Mouse (Mus musculus) limb, embryonic 13.5 days (tissue): ENCODE results near the gene S100a10. TPM values are rescaled to one million over a fixed set of nuclear protein-coding genes. Genes with fewer than 3 reads are reported as not detected.
"Not testable (repeated sequence)": the region's sequence is repeated elsewhere in the genome, so short reads cannot be mapped to it uniquely, and the experiment has no call there.

Experiments
- ATAC-seq: fragments of 200-750 bp; cut with Nextera tagmentation; 2 replicates; pipeline ENCODE4 v1.8.0; 2017; ENCODE audit warnings: low read depth, moderate number of reproducible peaks, moderate TSS enrichment; ENCODE audit not compliant: low FRiP score
- H3K27ac ChIP-seq: fragments of 300-500 bp; sonication (generic); 2 replicates; pipeline ENCODE4 v1.5.1; 2015; ENCODE audit warnings: inconsistent platforms, mild to moderate bottlenecking, moderate library complexity
- H3K27me3 ChIP-seq: fragments of 300-500 bp; sonication (generic); 2 replicates; pipeline ENCODE4 v1.6.1; 2015; ENCODE audit warnings: mild to moderate bottlenecking, inconsistent platforms
- H3K36me3 ChIP-seq: fragments of 300-500 bp; sonication (generic); 2 replicates; pipeline ENCODE4 v1.6.1; 2015; ENCODE audit warnings: inconsistent platforms, mild to moderate bottlenecking, moderate library complexity
- H3K4me1 ChIP-seq: fragments of 300-500 bp; sonication (generic); 2 replicates; pipeline ENCODE4 v1.6.1; 2015; ENCODE audit warnings: inconsistent platforms
- H3K4me2 ChIP-seq: fragments of 300-500 bp; sonication (generic); replicated peaks from 2 replicates; pipeline ENCODE4 v1.6.1; 2015; ENCODE audit warnings: inconsistent platforms, mild to moderate bottlenecking, moderate library complexity
- H3K4me3 ChIP-seq: fragments of 300-500 bp; sonication (generic); 2 replicates; pipeline ENCODE4 v1.5.1; 2015; ENCODE audit warnings: moderate library complexity, mild to moderate bottlenecking, inconsistent platforms
- H3K9ac ChIP-seq: fragments of 300-500 bp; sonication (generic); 2 replicates; pipeline ENCODE4 v1.6.1; 2015; ENCODE audit warnings: mild to moderate bottlenecking, inconsistent platforms
- H3K9me3 ChIP-seq: fragments of 300-500 bp; sonication (generic); 2 replicates; pipeline ENCODE4 v1.6.1; 2016; ENCODE audit warnings: inconsistent platforms
- WGBS: fragments of 180-500 bp; shearing (Covaris S2); methylation state at CpG from one replicate; pipeline ENCODE4 v1.1.7; 2015; 5-methylcytosine and 5-hydroxymethylcytosine counted together
- polyA plus RNA-seq: library from polyadenylated mRNA; unstranded; fragments of >200 nt; fragmentation: Nextera tagmentation; extraction: Ambion mirVana; gene quantifications from 2 replicates; pipeline ENCODE4 v1.2.1, GENCODE M21; 2015

S100a10 gene
- polyA plus RNA-seq, 1 experiment from 2014 or later: 367 TPM

DNA sequence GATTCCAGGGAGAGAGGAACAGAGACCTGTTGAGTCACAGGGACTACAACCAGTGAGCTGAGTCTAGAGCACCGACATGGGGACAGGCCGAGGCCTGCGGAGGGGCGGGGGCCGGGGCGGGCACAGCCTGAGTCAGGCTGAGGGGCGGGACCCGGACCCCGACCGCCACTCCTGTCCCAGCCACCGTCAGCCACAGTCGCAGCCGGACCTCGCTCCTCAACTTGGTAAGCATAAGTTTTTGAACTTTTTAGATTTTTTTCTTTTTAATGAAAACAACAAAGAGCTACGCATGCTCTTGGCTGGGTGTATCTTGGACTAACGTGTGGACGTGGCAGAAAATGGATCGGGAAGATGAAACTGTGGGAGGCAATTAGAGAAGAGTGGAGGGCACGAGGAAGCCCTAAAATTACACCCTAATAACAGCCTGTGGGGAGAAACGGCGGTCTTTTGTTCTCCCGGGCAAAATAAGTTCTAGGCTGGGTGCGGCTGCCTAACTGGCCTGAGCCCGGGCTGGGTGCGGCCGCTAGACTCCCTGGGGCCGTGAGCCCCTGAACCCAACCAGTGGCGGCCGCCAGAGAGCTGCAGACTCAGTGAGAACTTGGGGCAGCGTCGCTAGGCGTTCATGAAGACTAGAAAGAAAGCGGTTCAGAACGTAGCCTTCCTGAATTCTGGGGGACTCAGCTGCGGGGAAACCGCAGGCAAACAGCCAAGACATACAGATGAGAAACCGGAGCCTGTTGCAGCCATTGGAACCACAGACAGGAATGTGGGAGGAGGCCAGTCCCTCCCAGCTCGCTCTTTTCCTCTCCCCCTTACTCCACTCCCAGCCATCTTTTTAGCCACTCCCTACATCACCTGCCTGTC lies 34.3 kb upstream of the S100a10 start, which contains the start of gene S100a11:
Gene S100a11, plus strand, starts transcription at position 159 of the 864 bp plus-strand sequence.
- H3K4me1 ChIP-seq: peaks cover 9% of the 10 kb centered on the region
- ATAC-seq: peak; percentile 96
- peak within 1 kb of the TSS; percentile 94 for H3K27ac ChIP-seq
- under 1% methylated on average over 38 of the region's 38 CpGs for WGBS
- peak within 1 kb of the TSS; percentile 84 for H3K9ac ChIP-seq
- H3K4me2 ChIP-seq: peak within 1 kb of the TSS; percentile 67
- peak within 1 kb of the TSS; percentile 73 for H3K4me3 ChIP-seq
- H3K9me3 ChIP-seq: no peaks in the 10 kb centered on the region
- H3K36me3 ChIP-seq: peaks cover 15% of the 10 kb centered on the region
- H3K27me3 ChIP-seq: no peaks in the 10 kb centered on the region

DNA sequence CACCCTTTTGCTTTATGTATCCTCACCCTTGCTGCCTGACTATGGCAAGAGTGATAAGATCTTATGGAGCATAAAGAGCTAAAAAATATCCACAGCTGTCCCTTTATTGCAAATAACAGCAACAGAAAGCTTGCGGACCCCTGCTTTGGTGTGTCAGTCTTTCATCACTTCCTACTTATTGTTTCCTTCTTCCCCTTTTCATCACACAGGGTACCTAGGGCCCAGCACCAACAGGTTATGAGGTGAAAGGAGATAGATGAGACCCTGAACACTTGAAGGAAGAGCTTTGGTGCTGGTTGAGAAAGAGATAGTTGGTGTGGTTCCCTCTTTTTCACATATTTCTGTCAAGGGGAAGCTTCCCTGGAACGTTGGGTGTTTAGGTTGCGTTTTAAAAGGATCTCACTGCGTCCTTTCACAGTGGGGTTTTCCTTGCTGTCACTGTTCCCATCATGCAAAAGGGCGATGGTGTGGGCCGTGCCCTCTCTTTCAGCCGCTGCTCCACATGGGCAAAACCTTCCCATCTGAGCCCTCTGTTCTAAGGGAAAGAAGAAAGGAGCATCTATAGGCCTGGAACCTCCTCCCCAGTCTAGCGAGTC lies 33.3 kb upstream of the S100a10 start:
- H3K4me1 ChIP-seq: peaks cover 9% of the 10 kb centered on the region
- ATAC-seq: no peak
- H3K4me3 ChIP-seq: peak overlapping the region; percentile 73
- WGBS: 88% methylated on average over 8 of the region's 8 CpGs
- peak overlapping the region; percentile 94; the same call in 1 of the 2 replicates for H3K27ac ChIP-seq
- H3K27me3 ChIP-seq: no peaks in the 10 kb centered on the region
- peaks cover 25% of the 10 kb centered on the region for H3K36me3 ChIP-seq
- H3K9ac ChIP-seq: peak overlapping the region; percentile 84; the same call in 1 of the 2 replicates
- H3K9me3 ChIP-seq: no peaks in the 10 kb centered on the region
- peak overlapping the region; percentile 67 for H3K4me2 ChIP-seq

DNA sequence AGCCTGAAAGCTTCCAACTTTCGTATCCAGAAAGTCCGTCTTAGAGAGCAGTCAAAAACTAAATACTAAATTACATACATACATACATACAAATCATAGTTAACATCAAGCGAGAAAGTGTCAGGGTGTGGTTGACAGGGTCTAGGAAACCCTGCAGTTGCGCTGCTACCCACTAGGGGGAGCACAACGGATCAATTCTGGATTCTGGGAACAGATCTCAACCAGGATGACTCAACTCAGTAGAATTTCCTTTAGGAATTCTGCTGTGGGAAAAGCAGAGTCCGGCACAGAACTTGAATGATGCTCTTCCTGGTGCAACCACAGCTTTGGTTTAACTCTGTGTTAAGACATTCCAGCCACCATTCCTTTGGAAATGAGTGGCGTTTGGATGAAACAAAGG lies 32.3 kb upstream of the S100a10 start:
- no peaks in the 10 kb centered on the region for H3K27me3 ChIP-seq
- 0 out of 2 replicates have a peak overlapping the region, but pooled peaks have one; percentile 20 for H3K4me2 ChIP-seq
- no peak overlapping the region for H3K4me3 ChIP-seq
- 45% methylated on average over 7 of the region's 7 CpGs for WGBS
- H3K9ac ChIP-seq: no peak overlapping the region
- H3K36me3 ChIP-seq: peaks cover 34% of the 10 kb centered on the region
- peaks cover 9% of the 10 kb centered on the region for H3K4me1 ChIP-seq
- no peak overlapping the region for H3K27ac ChIP-seq
- no peak for ATAC-seq
- H3K9me3 ChIP-seq: no peaks in the 10 kb centered on the region

DNA sequence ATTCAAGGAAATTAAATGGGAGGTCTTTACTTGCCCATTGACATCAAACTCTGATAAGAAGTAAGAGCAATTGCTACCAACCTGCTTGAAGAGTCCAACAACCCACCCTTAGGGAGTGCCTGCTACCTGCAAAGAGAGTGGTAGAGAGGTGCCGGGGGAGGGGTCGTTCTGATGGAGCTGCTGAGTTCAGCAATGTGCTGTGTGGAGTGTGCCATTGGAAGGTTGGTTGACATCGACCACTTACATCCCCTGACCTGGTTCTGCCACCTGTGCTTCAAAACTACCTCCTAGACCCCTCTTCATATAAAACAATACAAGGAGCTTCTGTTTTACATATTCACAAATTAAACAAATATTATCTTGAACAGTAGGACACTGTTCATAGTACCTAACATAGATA lies 27.6 kb upstream of the S100a10 start:
- Histone ChIP-seq H3K4me3 (no peak overlapping the region), H3K9ac (no peak overlapping the region), H3K27ac (no peak overlapping the region), H3K9me3 (no peaks in the 10 kb centered on the region), H3K4me1 (no peaks in the 10 kb centered on the region), H3K4me2 (no peak overlapping the region), H3K36me3 (peaks cover 34% of the 10 kb centered on the region), H3K27me3 (no peaks in the 10 kb centered on the region)
- no peak for ATAC-seq
- 86% methylated on average over 3 of the region's 3 CpGs for WGBS

DNA sequence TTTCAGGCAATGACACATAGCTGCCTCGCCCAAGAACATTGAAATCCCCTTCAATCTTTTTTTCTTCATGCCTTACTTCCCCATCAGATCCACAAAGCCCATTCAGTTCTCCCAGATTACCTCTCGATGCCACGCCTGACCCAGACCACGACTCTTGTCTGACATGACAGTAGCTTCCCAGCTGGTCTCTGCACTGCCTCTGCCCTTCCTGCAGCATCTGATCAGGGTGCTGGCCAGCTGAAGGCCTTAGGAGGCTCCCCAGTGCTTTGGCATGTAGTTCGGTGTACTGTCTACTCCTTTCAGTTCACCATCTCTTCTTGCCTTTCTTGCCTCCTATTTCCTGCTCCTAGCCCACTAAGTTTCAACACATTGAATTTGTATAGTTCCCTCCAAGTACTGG lies 26.1 kb upstream of the S100a10 start:
- Histone ChIP-seq H3K4me3 (no peak overlapping the region), H3K27ac (no peak overlapping the region), H3K27me3 (no peaks in the 10 kb centered on the region), H3K4me2 (no peak overlapping the region), H3K4me1 (no peaks in the 10 kb centered on the region), H3K36me3 (peaks cover 34% of the 10 kb centered on the region), H3K9me3 (no peaks in the 10 kb centered on the region; the same call in 1 of the 2 replicates), H3K9ac (no peak overlapping the region)
- ATAC-seq: no peak
- 84% methylated on average over 5 of the region's 5 CpGs for WGBS

DNA sequence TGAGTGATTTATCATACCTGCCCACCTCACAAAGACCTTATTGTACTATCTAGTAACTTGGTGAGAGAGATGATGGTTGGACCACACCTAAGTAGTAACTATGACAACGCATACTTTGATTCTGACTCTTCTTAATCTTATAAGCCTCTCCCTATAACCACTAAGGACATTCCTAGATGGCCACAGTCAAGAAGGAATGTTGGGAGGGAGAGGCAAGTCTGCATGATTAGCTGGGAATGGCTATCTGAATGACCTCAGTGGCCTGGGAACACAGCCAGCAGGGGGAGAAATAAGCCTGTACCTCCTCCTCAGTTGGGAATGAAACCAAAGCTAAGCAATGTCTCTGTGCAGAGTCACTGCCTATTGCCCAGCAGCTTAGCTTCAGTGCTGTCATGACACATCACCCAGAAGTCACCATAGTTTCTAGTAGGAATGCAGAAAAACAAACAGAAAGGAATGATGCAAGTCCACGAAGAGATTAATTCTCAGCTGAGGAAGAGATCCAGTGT lies 17.8 kb upstream of the S100a10 start:
- H3K36me3 ChIP-seq: no peaks in the 10 kb centered on the region
- no peaks in the 10 kb centered on the region for H3K4me1 ChIP-seq
- no peaks in the 10 kb centered on the region; the same call in 1 of the 2 replicates for H3K9me3 ChIP-seq
- ATAC-seq: no peak
- no peak overlapping the region for H3K4me3 ChIP-seq
- no peak overlapping the region for H3K4me2 ChIP-seq
- H3K27ac ChIP-seq: no peak overlapping the region
- H3K9ac ChIP-seq: no peak overlapping the region
- no peaks in the 10 kb centered on the region for H3K27me3 ChIP-seq
- WGBS: 71% methylated on average over 2 of the region's 2 CpGs

DNA sequence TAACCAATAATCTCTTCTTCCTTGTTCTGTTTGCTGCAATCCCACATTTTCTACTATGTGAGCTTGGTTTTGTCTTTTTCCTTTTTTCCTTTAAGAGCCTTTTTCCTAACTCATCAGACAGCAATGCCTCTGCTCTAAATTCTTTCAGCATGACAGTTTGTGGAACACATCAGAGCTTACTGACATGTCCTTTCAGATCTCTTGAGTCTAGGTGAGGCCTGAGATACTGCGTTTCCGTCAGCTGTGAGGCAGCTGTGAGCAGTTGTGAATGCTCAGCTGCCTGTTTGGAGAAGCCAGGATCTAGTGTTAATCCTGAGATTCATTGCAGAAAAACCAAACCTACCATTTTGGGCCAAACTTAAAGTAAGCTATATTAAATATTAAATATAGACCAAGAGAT lies 16.4 kb upstream of the S100a10 start:
- 53% methylated on average over 2 of the region's 2 CpGs for WGBS
- Histone ChIP-seq H3K9ac (no peak overlapping the region), H3K27ac (no peak overlapping the region), H3K9me3 (no peaks in the 10 kb centered on the region), H3K4me3 (no peak overlapping the region), H3K4me2 (no peak overlapping the region), H3K27me3 (no peaks in the 10 kb centered on the region), H3K36me3 (no peaks in the 10 kb centered on the region), H3K4me1 (no peaks in the 10 kb centered on the region)
- no peak for ATAC-seq

DNA sequence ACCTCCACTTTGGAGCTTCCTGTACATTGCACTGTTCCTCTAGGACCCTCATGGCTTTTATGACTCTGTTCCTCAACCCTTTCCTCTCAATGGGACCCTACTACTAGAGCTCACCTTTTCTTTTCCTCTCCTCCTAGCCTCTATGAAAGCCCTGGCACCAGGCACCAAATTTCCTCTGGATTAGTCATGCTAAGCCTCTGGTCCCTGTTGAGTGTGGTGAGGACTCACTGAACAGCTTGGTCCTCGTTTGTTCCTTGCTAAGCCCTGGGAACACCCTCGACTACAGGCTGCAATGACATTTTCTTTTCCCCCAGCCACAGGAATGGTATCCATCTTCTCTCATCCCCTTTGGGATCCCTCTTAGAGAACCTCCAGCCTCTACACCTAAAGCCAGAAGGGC lies 13.4 kb upstream of the S100a10 start:
- ATAC-seq: no peak
- Histone ChIP-seq H3K9ac (no peak overlapping the region), H3K4me1 (no peaks in the 10 kb centered on the region), H3K4me2 (no peak overlapping the region), H3K4me3 (no peak overlapping the region), H3K27me3 (no peaks in the 10 kb centered on the region), H3K9me3 (no peaks in the 10 kb centered on the region), H3K36me3 (no peaks in the 10 kb centered on the region), H3K27ac (no peak overlapping the region)
- 70% methylated on average over 2 of the region's 2 CpGs for WGBS

DNA sequence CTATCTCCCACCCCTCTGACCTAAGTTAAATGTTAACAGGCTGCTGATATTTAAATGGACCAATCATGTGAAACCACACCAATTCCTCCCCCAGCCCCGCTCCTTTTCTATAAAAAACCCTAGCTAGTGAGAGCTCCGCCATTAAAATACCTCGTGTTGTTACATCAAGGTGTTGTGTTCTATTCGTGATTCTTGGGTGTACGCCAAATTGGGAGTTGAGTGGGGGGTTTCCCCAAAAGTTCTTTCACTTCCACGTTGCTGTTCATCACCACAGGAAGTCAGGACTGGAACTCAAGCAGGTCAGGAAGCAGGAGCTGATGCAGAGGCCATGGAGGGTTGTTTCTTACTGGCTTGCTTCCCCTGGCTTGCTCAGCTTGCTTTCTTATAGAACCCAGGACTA lies 10.7 kb upstream of the S100a10 start:
- not testable (repeated sequence) for H3K4me1 ChIP-seq, H3K9me3 ChIP-seq, ATAC-seq, H3K4me2 ChIP-seq, H3K36me3 ChIP-seq, H3K27me3 ChIP-seq, H3K4me3 ChIP-seq, H3K9ac ChIP-seq, H3K27ac ChIP-seq
- 73% methylated on average over 6 of the region's 6 CpGs for WGBS

DNA sequence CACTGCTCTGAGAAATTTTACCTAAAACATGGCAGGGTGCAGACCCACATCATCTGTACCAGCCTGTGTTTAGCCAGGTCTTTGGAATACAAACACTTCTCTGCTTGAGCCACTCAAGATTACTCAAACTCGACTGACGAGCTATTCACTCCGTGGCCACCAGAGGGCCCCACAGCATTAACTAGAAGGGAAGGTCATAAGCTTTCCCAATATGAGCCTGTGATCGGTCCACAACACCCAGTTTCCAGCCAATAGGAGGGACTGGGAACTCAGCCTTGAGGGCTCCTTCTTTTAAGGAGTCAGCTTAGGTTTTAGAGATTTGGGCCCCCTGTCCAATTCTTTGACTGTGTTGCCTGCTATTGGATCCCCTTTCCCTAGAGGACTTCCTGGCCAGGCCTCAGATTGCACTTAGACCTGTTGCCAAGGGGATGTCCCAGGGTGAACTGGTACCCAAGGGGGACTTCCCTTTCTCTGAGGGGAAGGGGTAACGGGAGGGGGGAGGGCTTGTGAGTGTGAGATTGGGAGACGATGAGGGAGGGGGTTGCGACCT lies 7.7 kb upstream of the S100a10 start:
- no peaks in the 10 kb centered on the region for H3K27me3 ChIP-seq
- H3K4me3 ChIP-seq: no peak overlapping the region
- 31% methylated on average over 7 of the region's 7 CpGs for WGBS
- H3K27ac ChIP-seq: no peak overlapping the region
- no peaks in the 10 kb centered on the region for H3K4me1 ChIP-seq
- peak; percentile 71 for ATAC-seq
- H3K36me3 ChIP-seq: no peaks in the 10 kb centered on the region
- H3K9ac ChIP-seq: no peak overlapping the region
- no peak overlapping the region for H3K4me2 ChIP-seq
- no peaks in the 10 kb centered on the region for H3K9me3 ChIP-seq

DNA sequence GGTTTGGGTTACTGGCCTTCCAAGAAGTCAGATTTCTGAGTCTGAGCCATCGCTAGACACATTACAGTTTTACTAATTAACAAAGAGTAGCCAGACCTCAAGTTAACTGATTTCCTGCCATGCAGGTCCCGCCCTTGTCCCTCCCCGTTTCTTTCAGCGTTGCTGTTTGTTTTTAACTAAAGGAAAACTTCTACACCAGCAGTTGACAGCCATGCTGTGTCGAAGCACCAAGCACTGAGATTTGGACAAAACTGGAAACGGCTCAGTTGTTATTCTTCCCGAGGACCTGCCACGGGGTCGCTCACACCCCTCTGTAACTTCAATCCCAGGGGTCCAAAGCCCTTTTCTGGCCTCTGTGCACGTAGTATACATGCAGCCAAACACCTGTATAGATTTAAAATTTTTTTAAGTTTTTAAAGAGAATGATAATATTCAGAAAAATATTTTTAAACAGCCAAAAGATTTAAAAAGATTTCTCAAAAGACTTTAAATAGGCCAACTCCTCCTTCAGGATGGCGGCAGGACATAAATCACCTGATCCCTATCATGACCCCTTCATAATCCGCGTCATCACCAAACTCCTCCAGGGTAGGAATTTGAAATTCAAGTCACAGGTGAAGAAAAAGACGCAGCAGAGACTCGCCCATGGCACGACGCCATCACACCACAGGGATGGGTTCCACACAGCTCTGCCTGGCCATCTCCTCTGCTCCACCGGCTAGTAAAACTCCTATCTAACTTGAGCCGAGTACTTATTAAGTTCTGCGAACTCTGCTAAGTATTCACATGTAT lies 6.9 kb upstream of the S100a10 start:
- H3K9me3 ChIP-seq: no peaks in the 10 kb centered on the region
- no peaks in the 10 kb centered on the region for H3K36me3 ChIP-seq
- no peak overlapping the region for H3K27ac ChIP-seq
- no peak for ATAC-seq
- no peak overlapping the region for H3K4me3 ChIP-seq
- WGBS: 75% methylated on average over 20 of the region's 20 CpGs
- H3K27me3 ChIP-seq: no peaks in the 10 kb centered on the region
- no peak overlapping the region for H3K4me2 ChIP-seq
- no peak overlapping the region for H3K9ac ChIP-seq
- H3K4me1 ChIP-seq: no peaks in the 10 kb centered on the region
